Mouse (Mus musculus) layer of hippocampus, adult 11-12 months (tissue): ENCODE measurements around the gene BC004004.
"Not testable (repeated sequence)": the region's sequence is repeated elsewhere in the genome, so short reads cannot be mapped to it uniquely, and the experiment has no call there.

Source experiments
- DNase-seq: peaks from one replicate; pipeline ENCODE4 v3.0.0; 2022; ENCODE audit warnings: low spot score

Gene BC004004

DNA sequence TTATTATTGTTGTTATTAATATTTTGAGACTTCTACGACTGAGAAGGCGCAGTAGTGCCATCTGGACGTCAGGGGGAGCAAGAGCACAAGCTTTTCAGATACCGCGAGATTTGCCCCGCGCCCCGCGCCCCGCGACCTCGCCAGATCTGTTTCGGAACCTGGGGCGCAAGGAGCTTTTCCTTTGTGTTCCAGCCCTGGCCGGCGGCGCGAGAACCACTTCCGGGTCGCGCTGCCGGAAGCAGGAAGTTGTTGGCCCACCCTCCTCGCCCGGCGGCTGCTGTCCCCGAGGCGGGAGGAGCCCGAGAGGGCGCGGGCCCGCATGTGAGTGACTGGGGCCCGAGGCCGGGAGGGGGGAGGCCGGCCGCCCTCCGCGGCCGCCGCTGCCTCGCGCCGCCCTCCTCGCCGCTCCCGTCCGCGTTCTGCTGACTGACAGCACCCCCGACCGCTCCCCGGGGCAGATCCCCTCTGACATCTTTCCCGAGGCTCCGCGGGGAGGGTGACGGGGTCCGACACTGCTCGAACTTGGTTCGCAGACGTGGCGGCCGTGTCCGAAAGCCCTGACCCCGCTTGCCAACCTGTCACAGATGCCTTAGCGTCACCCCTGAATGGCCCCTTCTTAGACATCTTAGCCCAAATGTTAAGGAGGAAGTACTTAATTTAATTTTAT, at the start of gene BC004004:
Gene BC004004, plus strand, starts transcription at position 107 of the 667 bp plus-strand sequence.
- DNase-seq = peak; percentile 98

DNA sequence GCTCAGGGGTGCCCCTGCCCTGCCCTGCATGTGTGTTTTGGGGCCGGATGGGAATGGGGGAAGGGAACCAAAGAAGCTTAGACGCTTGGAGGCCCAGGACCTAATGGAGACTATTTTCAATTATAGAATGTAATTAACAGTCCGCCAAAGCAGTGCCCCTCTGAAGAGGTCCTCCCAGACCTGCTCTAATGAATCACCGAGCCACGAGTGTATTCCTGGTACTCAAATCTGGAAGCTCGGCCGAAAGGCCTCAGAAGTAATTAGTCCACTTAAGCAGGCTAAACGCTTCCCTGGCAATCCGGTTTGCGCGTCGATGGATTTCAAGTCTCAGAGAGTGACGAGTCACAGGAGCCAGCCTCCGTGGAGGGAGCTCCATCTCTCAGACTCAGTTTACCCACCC, 48.0 kb upstream of the BC004004 start:
- DNase-seq = no peak

DNA sequence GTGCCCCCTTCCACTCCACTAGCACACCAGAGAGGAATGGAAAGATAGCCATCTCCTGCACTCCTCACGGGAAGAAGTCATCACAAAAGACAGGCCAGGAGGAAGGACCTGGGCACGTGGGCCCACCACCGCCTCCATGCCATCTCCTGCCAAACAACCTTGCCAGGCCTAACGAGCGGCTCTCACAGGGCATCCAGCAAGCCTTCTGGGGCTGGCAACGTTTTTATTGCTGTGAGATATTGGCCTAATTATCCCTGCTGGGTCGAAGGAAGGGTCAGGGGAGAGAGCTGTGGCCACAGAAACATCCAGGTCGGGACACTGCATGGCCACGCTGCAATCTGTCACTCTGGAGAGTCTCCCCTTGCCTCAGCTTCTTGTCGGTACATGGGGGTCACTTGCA, 37.5 kb upstream of the BC004004 start:
- no peak for DNase-seq

DNA sequence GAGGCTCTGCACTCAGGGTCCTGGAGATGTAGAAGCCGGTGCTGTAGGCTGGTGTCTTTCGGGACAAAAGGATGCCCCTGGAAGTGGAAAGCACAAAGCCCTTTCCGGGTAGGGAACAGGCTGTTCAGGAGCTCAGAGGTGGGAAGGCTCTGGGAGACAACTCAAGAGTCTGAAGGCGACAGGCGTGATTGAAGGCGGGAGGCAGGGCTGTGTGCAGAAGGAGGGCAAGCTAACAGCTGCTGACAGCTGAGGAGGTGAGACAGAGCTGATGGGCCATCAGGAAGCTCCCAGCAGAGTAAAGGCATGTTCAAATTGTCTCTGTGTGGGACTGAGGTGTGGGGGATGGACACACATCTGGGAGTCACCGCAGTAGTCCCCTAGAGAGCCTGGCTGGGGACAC, 32.5 kb upstream of the BC004004 start:
- no peak for DNase-seq

DNA sequence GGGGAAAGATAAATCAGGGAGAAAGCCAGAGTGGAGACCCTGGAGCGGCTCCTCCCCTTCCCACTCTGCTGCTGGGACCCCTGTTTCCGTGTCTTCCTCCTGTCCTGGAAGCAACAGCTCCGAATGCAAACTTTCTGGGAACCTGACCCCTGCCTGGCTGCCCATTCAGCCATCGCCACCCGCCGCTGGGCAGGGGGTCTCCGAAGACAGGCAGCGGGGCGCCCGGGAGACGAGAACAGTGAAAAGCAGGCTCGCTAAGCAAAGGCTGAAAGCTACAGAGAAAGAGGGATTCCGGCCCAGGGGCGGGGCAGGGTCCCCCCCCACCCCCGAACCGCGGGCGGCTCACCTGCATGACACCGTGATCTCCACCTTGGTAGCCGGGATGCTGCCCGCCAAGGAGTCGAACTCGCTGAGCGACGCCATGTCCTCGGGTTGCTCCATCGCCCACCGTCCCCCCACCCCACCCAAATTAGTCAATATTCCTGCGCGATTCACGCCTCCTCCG, 31.3 kb upstream of the BC004004 start:
- no peak for DNase-seq

DNA sequence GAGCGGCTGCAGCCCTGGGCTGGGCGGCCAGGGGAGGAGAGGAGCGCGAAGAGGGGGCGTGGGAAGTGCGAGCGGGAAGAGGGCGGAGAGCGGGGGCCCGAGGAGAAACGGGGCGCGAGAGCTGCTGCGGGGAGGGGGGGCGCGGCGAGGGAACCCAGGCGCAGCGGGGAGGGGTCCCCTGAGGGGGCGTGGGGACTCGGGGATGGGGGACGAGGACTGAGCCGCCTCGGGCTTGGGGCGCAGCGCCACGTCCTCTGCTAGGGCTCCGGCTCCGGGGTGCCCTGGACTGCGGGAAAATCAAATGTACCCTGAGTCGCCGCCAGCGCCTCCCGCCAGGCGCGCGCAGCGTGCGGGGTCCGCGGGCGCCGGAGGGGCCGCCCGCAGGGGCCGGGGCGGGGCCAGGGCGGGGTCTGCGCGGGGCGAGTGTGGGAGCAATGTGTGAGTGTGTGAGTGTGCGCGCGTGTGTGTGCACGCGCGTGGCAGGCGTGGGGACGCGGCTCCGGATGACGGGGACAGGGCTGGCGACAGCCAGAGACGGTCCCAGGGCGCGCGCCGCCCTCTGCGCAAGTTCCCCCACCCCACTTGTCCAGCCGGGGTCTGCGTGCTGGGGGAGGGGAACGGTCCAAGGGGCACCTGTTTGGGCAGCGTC, 30.7 kb upstream of the BC004004 start, which contains the start of gene Cpne5:
Gene Cpne5, minus strand, starts transcription at position 396 of the 649 bp plus-strand sequence.
- no peak for DNase-seq

DNA sequence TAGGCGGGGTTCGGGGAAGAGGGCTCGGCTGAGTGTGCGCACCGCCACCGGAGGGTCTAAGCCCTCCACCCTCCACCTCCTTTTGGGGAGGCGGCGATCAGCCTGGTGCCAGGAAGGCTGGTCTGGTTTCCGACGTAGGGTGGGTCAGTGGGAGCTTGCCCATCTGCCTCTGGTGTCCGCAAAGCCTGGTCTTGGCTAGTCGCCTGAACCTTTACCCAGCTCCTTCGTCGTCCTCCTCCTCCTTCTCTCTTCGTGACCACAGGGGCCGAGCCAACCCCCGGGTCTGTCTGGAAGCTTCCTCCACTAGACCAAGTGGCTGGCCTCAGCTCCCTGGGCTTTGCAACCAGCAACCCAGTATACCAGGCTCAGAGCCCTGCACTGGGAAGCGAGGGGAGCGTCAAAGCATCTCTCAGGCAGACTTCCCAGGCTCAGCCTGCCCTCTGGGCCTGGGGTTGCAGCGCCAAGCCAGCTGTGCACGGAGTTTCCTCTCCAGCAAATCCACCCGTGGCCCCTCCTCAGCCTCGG, 30.1 kb upstream of the BC004004 start:
- no peak for DNase-seq

DNA sequence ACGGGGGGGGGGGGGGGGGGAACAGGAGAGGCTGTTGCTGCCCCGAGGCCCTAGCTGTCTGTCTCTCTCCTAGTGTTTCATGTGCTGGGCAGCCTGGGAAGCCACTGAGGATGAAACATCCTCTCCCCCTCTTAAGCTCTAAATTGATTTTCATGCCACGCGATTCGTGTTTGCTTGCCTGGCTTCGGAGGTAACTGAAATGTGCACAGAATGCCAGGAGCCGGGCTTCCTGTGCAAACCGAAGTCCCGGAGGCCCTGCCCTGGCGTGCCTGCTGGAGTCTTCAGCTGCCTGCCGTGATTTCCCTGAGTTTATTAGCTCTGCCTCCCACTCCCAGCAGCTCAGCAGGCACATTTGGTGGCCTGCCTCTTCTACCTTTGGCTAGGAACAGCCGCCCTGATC, 23.7 kb upstream of the BC004004 start:
- DNase-seq = no peak

DNA sequence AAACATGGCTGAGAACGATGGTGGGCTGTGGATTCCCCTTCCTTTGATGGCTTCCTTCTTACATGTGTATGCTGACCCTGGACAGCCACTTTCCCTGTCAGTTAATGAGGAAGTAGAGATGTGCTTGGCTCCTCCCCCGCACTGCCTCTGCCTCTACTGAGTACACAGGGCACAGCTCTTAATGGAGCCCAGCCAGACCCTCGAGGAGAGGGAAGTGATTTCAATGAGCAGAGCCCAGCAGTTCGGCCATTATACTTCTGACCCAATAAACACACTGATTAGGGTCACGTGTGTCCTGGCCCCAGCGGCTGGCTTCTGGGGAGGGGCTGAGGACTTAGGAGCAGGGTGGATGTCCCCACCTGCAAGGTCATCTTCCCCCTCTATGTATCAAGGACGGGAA, 22.9 kb upstream of the BC004004 start:
- DNase-seq = peak; percentile 40

DNA sequence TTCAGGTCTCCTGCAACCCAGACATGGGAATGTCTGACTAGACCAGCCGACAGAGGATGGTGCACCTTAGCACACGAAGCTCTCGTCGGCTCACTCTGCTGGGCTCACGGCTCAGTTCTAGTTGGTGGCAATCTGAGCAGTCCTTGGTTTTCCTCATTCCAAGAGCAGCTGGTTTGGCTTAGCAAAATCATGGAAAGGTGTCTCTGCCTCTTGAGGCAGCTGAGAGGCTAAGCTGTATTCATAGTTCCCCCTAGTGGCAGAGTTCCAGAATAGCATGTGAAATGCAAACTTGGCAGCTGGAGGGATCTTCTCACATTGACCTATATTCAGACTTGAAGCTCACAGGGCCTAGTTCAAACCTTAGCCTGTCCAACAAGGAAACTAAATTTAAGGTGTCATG, 22.0 kb upstream of the BC004004 start:
- DNase-seq = peak; percentile 50

DNA sequence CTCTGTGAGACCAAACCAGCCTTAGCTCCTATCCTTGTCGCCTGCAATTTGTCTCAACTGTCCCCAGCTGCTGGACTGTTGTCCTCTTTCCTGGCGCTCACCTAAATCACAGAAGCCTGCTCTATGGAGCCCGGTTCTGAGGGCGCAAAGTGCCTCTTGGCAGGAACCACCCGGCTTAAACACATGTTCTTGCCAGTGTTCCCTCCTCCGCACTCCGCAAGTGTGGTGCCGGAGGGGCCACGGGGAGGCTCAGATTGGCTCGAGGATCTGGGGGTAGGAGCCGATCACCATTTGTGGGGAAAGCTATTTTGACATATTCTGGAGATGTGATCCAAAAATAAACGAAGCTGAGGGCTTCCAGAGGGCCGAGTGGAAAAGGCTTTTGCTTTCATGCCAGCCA, 20.7 kb upstream of the BC004004 start:
- DNase-seq = no peak

DNA sequence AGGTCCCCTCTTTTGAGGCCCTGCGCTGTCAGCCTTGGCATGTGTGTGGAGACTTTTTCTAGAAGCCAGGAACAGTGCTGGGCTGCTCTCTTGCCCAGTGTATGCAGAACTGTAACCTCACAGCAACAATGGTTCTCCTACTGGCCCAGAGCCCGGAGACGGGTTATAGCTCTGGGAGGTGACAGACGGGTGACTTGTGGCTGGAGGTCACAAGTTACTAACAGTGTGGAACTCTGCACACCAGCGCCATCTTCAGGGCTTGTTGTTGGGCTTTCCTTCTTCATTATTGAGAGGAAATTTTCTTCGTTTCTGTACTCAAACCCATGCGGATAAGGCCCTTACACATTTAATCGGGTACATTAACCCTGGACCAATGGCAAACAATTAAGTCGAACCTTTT, 19.1 kb upstream of the BC004004 start:
- no peak for DNase-seq

DNA sequence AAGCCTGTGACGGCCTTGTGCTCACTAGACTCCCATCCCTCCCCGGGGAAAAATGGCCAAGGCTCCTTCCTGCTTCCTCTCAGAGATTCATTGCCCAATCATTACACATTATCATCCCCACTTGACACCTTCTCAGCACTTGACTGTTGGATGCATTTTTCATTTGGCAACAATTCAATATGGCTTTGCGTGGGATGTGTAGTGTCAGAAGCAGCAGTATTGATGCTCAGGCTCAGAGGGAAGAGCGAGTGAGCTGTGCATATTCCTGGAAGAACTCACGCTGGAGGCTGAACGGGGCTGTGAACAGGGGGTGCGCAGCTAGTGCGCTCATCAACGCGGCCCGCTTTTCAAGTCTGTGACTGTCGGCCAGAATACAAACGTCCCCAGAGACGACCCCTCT, 17.6 kb upstream of the BC004004 start:
- DNase-seq = not testable (repeated sequence)

DNA sequence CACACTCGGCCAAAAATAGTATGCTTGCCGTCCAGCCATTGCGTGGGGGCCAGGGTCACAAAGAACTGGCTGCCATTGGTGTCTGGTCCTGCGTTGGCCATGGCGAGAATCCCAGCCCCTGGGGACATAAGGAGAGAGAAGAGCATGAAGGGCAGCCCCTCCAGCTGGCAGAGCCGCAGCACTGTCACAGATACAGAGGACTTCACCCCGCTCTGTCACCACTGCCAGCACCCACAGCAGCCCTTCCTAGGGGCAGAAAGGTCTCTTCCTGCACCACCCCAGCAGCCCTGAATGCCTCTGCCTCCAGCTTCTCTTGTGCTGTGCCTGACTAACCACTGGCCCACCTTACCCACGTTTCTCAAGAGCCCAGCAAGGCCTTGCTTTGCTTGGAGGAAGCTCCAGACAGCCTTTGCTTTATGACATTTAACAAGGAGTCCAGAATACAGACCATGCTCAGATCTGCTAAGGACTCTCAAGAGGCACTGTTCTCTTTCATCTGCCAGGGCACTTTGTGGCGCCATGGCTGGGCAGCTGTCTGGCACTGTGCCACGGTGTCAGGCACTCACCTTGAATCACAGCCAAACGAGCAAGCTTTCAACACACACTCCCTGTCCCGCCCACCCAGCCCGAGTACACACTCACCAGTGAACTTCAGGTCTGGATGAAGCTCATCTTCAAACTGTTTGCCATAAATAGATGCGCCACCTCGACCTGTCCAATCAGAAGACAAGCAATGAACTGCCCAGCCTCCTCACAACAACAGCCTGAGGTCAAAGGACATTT, 16.8 kb upstream of the BC004004 start:
- no peak for DNase-seq

DNA sequence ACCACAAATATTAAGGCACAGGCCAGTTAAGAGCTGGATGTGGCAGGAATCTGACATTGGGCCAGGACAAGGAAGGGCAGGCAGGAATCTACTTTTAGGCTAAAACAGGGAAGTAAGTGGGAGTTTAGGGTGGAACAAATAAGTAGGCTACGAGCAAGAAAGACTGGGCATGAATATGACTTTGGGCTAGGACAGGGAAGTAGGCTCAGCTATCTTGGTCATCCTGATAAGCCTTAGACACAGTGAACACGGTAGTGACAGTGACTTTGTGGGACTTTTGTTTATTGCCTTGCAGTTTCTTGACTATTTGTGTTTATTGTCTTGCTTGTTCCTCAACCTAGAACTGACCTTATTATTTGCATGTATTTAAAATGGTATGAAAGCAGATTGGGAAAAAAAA, 15.4 kb upstream of the BC004004 start:
- no peak for DNase-seq

DNA sequence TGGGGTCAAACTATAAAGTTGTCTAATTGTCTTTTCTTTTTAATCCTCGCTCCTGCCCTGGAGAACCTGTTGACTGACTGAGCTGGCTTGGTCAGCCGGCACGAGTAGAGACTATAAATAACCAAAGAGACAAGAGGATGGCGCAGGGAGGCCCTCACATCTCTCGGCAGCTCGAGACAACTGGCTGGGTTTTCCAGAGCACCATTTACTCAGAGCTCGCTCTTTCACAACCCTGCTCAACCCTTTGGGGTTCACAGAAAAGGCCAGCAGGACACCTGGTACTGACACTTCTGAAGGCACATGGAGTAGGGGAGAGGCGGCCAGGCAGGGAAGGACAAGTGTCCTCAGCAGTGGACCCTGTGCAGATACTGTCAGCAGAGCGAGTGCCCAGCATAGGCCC, 14.9 kb upstream of the BC004004 start:
- DNase-seq = no peak

DNA sequence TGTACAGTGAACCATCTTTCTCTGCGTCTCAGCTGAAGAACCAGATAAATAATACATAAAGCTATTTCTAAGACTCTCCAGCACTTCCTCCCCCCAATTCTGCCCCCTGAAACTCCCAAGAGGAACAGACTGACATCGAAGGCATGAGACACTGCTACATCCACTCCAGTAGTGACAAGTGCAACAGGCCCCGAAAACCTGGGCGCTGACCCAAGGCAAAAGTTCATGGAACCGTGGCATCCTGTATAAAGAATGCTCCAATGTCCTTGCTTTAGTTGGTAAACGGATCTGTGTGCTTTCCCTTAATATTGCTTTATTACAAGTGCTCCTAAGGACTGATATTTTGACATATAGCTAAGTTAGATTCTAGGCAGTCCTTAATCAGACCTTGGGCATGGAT, 13.8 kb upstream of the BC004004 start:
- not testable (repeated sequence) for DNase-seq

DNA sequence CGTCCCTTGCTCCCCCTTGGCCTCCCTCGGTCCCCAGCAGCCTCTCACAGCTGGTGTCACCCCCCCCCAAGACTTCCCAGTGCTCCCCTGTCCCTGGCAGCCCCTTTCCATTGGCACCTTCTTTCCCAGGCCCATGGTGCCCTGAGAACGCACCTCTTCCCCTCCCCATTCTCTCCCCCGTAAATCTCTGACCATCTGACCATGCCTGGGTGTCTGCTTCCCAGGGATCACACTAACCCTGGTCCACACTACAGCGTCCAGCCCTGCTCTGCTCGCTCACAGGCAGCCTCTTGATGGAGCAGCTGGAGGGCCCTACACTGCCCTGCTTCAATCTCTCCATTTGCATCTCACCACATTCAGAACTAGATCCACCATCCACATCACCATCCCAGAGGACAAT, 12.1 kb upstream of the BC004004 start:
- no peak for DNase-seq

DNA sequence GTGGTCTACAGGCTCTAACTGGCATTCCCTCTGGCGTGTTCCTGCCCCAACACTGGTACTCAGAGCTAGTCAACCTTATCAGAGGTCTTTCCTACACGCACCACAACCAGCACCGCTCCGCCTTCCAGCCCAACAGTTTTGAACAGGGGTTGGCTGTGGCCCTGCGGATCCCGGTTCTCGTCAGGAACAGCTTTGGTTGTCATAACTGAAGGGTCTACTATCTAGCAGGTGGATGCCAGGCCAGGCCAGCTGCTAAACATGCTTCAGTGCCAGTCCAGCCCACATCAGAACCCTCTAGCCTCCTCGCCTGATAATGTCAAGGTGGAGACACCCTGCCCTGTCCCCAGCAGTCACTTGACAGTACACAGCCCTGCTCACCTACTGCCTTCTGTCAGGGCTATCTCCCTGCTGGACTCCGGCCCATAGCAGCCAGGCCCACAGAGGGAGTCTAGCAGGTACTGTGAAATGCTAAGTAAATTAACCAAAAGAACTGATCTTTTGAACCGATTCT, 11.5 kb upstream of the BC004004 start:
- DNase-seq = no peak

DNA sequence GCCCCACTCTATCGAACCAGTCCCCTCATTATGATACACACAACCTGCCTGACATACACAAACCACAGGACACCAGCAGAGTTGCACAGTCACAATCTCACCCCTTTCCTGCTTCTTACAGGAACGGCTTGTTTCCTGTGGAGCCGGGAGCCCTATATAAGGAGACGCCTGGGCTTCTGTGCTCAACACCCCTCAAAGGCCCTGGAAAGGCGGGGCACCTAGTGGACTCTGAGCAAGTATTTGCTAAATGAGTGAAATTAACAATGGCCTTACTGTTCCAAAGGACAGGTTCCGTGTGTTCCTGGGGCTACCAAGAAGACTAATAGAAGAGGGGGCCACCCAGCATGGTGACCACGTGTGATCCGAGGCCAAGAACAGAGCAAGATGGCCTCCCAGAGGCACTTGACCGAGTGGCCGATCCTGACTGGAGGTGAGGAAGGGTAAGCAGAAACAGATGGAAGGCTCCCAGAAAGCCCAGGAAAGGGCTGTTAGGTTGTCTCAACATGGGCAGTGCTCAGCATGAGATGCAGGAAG, 10.5 kb upstream of the BC004004 start:
- DNase-seq = no peak

DNA sequence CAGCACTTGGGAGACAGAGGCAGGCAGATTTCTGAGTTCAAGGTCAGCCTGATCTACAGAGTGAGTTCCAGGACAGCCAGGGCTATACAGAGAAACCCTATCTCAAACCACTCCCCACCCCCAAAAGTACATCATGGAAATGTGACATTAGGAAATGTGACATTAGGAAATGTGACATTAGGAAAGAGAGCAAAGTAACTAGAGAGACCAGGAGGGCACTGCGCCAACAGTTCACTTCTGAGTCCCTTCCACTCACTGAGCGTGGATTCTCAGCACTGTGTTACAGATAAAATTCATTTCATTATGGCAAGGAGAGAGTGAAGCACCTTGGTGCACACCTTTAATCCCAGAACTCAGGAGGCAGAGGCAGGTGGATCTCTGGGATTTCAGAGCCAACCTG, 9.7 kb upstream of the BC004004 start:
- no peak for DNase-seq

DNA sequence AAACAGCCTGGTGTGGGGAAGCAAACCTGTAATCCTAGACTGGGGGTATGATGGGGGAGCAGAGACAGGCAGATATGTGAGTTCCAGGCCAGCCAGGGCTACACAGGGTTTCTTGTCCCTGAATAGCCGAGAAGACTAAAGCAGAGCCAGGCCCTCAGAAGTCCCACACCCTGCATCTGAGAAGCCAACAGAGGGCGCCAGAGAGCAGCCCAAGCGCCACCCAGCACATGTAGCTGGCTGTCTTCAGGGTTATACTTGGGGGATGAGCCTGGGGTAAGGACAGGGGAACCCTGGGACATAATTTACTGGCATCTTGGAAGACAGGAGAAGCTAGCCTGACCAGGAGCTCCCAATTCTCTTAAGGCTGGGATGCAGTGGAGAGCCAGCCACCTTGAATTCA, 9.1 kb upstream of the BC004004 start:
- peak; percentile 78 for DNase-seq
